Mouse (Mus musculus) myocyte (in vitro differentiated cells): ENCODE results near the gene Batf3.

Source experiments
- CEBPB ChIP-seq: IDR thresholded peaks from 2 replicates; pipeline ENCODE4 v1.6.1; 2011; ENCODE audit warnings: mild to moderate bottlenecking, moderate library complexity; ENCODE audit not compliant: poor library complexity, insufficient read depth, severe bottlenecking
- E2F4 ChIP-seq: IDR thresholded peaks from one replicate; pipeline ENCODE4 v1.6.1; 2011; ENCODE audit warnings: mild to moderate bottlenecking, control low read depth, moderate library complexity; ENCODE audit not compliant: insufficient read depth
- MAX ChIP-seq: IDR thresholded peaks from one replicate; pipeline ENCODE4 v1.6.1; 2011; ENCODE audit warnings: low read depth, mild to moderate bottlenecking, control low read depth
- MYOD1 ChIP-seq, 3 experiments: IDR thresholded peaks; one replicate each; pipeline ENCODE4 v1.6.1; 2011; ENCODE audit warnings: control low read depth in 2 of 3, low read depth in 2 of 3, mild to moderate bottlenecking in 2 of 3, moderate library complexity in 1 of 3; ENCODE audit not compliant: insufficient read length in 2 of 3, control insufficient read depth in 1 of 3
- MYOG ChIP-seq, 3 experiments: IDR thresholded peaks; one replicate each; pipeline ENCODE4 v1.6.1; 2011; ENCODE audit warnings: control low read depth in 2 of 3, low read depth in 2 of 3, mild to moderate bottlenecking in 2 of 3; ENCODE audit not compliant: insufficient read length in 2 of 3, control insufficient read depth in 1 of 3, insufficient read depth in 1 of 3
- POLR2A ChIP-seq: IDR thresholded peaks from one replicate; pipeline ENCODE4 v1.6.1; 2011; ENCODE audit warnings: low read depth, mild to moderate bottlenecking, control low read depth, moderate library complexity; ENCODE audit not compliant: insufficient read length
- TCF12 ChIP-seq: IDR thresholded peaks from one replicate; pipeline ENCODE4 v1.6.1; 2011; ENCODE audit warnings: mild to moderate bottlenecking, control low read depth; ENCODE audit not compliant: poor library complexity, insufficient read depth, severe bottlenecking

DNA sequence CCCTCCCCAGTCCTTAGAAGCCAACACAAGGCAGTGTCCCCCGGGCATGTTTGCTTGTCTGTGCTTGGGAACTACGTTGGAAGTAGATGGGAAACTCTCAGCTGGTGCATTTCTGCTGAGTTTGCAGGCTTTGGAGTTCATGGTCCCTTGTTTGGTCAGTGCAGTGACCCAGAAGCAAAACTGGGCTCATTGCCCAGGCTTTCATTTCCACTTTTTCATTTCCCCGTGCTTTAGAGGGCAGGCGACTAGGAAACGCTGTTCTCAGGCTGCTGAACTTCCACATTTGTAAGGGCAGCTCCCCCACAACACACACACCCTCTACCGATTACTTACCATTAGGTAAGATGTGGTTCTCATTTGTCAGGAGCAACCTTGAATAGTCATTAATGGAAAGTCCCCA is 24.6 kb upstream of the Batf3 start:
- TF ChIP-seq POLR2A (no peak), MAX (no peak), TCF12 (no peak), E2F4 (no peak), MYOD1 (IDR thresholded peaks at IDR 0.05; ENCODE audit: control insufficient read depth in 1 of 3, insufficient read length in 2 of 3, low read depth in 2 of 3) (no peak), MYOG (IDR thresholded peaks at IDR 0.05; ENCODE audit: control insufficient read depth in 1 of 3, insufficient read depth in 1 of 3, insufficient read length in 2 of 3, low read depth in 2 of 3) (no peak), CEBPB (no peak)
